Mouse (Mus musculus) lung, adult 2 months (tissue): Measurements from ENCODE around the gene Snx29.

Source experiments
- CTCF ChIP-seq: fragments of 200-500 bp; IDR thresholded peaks from 2 replicates; pipeline ENCODE4 v1.5.1; 2011; ENCODE audit warnings: mild to moderate bottlenecking, low read length, control low read depth; ENCODE audit not compliant: insufficient read depth
- POLR2A ChIP-seq: fragments of 200-500 bp; IDR thresholded peaks from 2 replicates; pipeline ENCODE4 v1.6.1; 2011; ENCODE audit warnings: low read depth, mild to moderate bottlenecking, control low read depth, low read length, borderline replicate concordance; ENCODE audit errors: extremely low read depth

- no peak for TF ChIP-seq CTCF
- TF ChIP-seq POLR2A: no peak
These were observed 100.3 kb downstream of the Snx29 start for GRCm38 (mm10) chr16:11422889-11423610.
